Mouse (Mus musculus): ENCODE measurements at regions not wholly inside any gene's neighbourhood (a gene's known extent, or its start where the extent isn't known, plus 50 kb on each side); places are given as distances from the start of the nearest gene placed in this dataset.

DNA sequence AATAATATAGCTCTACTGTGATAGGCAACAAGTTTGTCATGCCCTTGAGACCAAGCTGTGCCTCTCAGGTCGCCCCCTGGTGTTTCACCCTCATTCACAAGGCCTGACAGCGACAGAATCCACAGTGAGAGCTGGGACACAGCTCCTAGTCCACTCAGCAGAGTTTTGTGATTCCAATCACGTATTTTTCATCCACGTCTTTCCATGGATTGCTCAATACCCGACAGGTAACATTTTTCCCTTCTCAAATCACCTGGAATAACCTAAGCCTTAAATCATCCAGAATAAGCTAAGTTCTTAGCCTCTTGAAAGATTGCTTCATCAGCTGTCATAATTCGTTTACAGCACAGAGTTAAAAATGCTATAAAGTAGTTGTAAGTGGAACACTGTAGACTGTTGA is 211.3 kb downstream of the Ccdc91 start:
- DNase-seq = no peak

DNA sequence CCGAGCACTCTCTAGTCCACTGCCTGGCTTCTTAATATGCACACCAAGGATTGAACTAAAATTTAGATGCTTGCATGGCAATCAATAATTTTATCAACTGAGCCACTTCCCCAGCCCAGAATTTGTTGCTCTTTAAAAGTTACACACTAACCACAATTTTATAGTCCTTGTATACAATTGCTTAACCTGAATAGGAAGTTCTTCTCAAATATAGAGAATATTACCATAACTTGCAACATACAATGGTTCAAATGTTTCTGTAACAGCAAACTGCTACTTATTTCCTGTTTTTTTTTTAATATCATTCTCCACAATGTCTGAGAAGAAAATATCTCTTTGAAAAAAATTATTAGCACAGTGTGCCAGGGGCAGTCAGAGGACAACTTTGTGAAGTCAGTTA is 222.6 kb downstream of the Ccdc91 start:
- no peak for DNase-seq

DNA sequence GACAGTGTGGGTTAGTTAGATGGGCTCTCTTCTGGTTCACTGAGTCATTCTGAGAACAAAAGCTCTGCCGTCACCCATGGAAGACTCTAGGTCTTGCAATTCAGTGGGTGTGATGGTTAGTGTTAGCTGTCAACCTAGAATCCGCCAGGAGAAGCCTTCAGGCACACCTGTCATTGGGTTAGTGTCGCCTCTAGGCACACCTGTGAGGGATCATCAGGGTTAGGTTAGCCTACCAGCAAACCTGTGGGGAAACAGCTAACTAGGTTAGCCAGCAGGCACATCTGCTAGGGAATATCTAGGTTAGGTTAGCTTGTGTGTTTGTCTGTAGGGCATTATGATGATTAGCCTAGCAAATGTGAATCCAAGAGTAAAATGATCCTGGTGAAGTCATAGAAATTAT is 223.8 kb downstream of the Ccdc91 start:
- no peak for DNase-seq

DNA sequence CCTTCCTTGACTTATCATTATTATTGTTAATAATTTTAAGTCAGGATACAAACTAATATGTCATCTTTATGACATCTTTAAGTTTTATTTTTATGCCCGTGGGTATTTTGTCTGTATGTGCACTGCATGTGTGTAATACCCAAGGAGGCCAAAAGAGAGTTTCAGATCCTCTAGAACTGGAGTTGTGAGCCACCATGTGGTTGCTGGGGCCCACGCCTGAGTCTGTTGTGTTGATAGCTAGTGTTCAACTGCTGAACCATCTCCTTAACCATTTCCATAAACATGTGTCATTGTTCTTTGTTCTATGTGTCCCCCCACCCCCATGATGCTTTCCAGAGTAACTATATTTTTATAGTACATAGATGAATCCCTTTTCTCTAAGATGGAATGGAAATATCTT is 225.0 kb downstream of the Ccdc91 start:
- no peak for DNase-seq

DNA sequence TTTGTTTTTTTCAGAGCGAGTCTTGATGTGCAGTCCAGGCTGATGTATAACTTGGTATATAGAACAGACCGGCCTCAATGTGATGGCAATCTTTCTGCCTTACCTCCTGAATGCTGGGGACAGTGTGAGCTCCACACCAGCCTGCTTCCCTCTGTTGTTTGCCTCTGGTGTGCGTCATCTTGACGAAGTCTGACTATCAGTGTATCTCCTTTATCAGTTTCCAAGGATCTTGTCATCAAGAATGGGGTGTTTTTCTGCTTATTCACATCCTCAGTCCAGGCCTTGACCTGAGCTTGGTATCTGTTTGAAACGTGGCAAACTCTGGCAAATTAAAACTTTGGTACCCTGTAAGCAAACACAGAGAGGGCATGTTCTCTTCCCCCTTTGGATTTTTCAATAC is 226.3 kb downstream of the Ccdc91 start:
- DNase-seq = no peak

DNA sequence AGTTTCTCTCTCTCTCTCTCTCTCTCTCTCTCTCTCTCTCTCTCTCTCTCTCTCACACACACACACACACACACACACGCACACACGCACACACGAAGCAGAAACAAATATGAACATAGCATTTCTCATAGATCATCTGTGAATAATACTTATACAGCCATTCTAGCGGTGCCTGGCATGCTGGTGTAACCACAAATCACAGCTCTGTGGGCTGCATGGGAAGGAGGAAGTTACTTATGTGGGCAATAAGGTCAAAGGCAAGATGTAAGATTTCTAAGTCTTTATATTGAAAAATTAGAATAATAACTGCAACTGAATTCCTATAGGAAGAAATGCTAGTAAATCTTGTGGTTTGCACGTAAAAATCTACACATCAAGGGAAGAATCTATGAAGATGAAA is 228.7 kb downstream of the Ccdc91 start:
- DNase-seq = no peak

DNA sequence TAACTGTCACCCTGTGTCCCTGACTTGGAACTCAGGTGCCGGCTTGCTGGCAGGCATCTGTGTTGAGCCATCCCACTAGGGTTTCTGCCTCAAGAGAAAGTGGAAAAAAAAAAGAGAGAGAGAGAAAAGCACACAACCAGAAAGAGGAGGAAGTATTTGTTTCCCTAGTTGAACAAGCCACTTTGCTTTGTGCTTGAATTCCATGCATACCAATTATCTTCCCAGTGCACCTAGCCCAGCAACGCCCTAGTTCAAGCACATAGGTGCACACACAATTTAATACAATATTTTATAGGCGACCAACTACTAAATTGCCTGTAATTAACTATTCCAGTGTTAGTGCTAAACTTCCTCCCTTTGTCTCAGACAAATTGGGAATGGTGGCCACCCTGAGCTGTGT is 230.3 kb downstream of the Ccdc91 start:
- no peak for DNase-seq

DNA sequence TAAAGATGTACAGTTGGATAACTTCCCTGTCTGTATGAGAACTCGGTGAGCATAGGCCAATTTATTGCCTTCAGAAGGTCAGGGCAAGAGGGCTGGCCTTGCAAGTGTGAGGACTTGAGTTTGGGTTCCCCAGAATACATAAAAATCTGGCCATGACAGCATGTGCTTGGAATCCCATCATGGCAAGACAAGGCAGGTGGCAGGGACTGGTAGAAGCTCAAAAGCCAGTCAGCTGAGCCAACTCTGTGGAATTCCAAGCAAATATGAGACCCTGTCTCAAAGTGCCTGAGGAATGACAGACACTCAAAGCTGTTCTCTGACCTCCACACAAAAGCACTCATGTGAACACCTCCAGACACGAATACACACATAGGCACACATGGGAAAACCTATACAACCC is 231.1 kb downstream of the Ccdc91 start:
- no peak for DNase-seq

DNA sequence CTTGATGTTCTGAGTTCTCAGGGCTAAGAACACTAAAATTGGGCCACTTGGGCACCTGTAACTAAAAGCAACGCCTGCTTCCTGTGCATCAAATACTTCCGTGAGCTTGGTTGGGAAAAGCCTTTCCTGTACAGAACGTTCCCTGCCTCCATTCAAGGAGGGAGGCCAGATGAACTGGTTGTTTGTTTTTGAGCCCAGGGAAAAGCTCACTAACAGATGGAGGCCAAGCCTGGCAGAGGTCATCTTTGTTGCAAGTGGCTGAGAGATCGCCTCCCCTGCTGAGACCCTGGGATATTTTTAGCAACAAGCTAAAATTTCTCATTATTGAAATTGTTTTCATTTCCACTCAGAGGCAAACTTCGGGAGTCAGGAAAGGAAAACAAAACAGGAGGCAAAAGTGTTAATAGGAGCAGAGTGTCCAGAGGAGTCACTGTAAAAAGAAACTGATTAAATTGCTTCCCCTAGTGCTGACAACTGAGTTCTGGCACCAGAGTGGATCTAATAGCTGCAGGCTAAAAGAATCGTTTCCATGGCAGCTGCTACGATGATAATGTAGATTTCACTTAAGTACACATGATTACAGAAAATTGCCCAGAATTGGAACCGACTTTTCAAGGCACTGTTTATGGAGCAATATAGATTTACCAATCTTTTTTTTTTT is 242.6 kb downstream of the Ccdc91 start:
- DNase-seq = peak; percentile 89 to 90

DNA sequence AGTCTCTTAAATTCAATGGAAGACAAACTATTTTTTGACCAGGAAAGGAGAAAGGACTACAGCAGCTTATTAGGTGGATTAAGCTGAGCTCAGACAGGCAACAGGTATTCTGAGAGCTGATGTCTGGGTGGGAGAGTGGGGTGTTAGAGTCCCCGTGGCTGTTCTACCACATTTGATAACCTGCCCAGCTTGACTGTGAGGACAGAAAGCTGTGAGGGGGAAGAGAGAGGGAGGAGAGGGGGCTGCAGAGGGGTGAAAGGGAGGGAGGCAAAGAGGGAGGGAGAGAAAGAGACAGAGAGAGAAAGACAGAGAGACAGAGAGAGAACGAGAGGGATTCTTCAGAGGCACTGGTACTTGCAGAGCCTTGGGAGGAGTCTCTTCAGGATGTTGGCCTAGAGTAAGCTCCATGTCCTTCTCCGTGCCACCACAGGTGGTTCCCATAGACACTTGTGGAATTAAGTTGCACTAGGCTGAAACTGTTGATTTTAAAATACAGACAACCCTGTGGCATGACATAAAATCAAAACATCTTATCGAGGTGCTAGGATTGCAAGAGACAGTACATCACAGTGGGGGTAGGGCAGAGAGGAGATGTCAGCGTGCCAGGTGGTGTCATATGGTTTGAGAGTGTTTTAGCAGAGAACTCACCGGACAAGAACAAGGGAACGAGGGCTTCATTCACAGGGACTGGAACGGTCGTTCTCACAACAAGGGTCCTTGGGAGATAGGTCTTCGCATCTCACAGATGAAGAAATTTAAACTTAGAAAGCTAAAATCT is 243.3 kb downstream of the Ccdc91 start:
- DNase-seq = peak; percentile 58 to 63

DNA sequence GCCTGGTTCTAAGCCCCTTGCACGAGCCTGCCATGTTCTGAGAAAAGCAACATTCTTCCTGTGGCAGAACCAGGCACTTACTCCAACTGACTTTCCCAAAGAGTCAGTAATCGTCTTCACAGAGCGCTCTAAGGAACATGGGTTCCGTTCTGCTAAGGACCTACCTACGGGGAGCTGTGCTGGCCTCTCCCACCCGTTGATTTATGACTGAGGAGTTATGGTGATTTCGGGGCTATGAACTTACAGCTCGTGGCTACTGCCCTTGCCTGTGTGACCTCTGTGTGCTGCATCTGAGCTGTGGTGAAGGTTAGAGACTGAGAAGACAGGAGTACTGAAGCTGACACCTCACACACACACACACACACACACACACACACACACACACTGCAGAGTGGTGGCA is 243.9 kb downstream of the Ccdc91 start:
- no peak for DNase-seq

DNA sequence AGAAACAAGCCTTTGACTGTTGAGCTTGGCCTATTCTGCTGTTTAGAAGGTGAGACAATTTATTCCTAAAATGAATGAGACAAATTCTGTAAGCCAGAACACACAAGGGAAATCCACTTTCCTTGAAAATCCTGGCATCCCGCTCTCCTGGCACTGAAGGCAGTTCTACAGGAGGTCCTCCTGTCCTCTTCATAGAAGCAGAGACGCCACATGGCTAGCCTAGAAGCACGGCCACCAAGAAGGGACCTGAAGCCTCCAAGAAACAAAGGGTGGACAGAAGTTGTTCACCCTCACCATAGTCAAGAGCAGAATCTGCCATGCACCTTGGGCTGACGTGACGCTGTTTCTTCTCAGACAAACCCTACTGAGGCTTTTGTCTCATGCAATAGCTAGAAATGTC is 247.7 kb downstream of the Ccdc91 start:
- DNase-seq = peak; percentile 30

DNA sequence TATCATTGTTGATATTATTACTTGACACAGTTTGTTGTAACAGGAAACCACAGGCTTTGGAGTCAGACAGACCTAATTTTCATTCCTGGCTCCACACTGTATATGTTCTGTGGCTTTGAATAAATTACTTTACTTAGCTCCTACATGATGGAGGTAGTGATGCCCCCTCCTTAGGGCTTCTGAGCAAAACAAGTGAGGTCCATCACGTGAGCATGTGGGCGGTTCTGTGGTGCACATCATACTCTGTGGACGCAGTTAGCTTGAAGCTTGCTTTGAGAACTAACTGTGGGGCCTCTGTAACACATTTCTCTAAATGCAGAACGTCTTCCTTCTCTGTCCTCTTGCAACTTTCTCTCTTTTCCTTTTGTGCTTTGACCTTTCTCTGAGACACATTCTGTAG is 251.4 kb downstream of the Ccdc91 start:
- no peak for DNase-seq

DNA sequence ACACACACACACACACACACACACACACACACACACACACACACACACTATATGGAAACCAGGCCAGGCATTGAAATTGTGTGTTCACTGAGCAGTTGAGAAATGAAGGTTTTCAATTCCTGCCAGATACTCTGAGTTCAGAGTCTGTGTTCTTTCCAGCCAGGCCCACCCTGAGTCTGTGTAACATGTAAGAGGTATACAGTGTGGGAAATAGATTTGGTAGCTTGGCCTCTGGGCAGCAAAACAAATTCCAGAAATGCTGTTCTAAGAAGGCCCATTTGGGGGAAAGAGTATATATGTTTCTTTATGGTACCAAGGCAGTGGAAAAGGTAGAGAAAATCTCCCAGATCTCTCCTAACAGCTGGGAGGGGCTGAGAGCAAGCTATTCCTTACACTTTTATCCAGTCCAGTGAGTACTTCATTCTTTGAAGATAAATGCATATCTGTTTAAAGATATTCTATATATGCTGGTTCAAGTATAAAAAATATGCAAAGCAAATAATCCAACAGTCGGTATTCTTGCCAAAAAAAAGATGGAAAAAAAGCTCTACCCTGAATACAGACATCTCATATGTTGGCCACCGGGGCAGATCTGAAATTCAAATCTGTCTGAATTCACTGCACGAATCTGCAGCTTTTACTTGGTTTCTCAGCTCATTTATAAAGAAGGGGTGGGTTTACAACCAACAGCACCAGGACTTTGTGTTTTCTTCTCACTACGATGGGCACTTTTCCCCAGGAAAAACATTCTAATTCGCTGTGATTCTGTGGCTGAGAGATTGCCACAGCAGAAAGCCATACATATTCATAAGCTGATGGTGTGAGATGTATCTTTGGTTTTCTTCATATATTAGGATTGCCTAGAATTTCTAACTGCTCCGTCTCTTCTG is 252.3 kb downstream of the Ccdc91 start:
- DNase-seq = no peak

DNA sequence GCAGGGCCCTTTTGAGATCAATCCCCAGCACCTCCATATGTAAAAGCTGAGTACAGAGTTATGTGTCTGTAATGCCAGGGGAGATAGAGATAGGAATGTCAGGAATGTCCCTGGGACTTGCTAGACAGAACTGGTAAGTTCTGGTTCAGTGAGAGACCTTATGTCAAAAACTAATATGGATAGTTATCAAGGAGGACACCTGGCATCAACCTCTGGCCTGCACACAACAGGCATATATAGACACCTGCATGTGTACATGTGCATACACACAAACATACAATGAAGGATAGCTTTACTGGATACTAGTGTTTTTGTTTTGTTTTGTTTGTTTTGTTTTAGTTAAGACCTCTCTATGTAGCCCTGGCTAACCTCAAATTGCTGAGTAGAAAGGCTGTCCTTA is 254.1 kb downstream of the Ccdc91 start:
- no peak for DNase-seq

DNA sequence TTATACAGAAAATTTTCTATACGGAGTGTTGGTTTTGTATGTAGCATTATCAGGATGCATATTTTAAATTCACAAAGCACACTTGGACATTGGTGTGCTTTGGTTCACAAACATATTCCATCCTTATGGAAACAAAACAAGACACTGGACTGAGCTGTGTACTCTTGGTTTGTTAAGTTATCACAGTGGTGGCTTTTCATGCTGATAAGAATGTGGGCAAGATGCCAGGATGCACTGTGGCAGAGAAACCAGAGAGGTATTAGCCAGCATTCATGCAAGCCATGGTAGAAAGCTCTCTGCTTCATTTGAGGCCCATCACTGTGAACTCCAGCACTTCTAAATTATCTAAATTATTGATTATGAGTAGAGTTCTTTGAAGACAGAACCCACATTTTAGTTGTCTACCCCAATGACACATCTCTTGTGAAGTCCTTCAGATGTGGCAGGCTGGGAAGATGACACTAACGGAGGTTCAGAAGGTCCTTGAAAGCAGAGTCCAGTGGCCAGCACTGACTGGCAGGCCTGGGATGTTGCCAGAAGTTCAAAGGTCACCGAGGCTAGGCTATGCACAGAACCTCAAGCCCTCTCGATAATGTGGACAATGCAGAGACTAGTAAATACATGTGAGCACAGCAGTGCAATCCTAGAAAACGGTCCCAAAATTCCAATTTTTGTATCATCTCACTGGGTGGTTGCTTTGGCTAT is 263.1 kb downstream of the Ccdc91 start:
- peak; percentile 27 to 43 for DNase-seq

DNA sequence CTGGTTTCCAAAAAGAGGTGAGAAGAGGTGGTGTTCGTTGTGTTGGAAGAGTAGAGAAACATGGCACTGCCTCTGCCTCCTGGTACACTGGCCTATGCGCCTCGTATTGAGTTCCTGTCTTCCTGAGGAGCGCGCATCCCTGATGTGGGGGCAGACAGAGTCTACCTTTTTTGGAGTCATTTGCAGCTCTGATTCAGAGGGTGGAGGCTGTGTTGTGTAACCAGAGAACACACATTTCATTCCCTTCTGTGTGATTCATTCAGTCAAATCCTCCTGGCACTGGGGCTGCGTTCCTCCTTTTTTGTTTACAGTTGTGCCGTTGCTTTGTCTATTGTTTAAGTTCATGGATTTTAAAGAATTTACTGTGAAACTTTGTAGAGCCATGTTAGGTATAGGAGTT is 265.8 kb downstream of the Ccdc91 start:
- DNase-seq = no peak

DNA sequence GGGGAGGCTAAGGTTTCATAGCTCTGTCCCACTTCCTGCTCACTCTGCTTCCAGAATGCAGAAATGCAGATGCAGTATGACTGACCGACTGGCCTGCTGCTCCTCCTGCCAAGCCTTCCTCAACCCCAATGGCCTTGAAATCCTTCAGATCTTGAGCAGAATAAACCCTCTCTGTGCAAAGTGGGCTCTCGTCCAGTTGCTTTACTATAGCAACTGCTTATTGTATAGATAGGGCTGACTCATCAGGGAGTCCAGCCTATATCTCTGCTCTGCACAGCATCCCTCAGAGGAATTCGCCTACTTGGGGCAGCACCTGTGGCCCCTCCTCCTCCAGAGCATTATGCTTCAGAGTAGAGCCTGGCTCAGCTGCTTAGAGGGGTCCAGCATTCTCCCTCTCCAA is 268.5 kb downstream of the Ccdc91 start:
- DNase-seq = no peak

DNA sequence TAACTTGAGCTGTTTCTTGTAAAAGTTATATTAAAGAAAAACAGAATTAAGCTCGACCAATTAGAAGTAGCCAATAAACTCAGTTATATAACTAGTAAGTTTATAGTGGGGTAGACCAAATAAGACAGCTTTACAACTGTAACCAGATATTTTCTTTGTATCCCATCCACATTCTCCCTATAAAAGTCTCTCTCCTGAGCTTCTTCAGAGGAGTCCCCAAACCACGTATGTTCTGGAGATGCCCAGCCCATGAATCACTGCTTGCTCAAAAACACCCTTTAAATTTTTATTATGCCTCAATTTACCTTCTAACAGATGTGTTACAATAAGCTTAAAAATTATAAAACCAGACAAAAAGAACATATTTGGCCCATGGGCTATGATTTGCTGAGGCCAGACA is 270.1 kb downstream of the Ccdc91 start:
- DNase-seq = no peak

DNA sequence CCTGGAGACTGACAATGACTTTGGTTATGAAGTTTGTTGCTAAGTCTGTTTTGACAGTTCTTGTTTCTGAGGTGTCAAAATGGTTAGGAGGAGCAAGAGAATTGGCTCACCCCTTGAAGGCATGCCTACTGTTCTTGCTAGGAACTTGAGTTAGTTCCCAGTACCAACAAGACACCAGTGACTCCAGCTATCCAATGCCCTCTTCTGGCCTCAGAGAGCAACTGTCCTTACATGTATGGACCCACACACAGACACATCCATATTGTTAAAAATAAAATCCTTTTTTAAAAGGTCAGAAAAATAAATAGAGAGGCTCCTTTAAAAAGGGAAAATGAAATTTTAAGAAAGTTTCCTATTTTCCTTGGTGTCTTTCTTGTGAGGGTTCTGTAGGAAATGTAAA is 272.3 kb downstream of the Ccdc91 start:
- no peak for DNase-seq

DNA sequence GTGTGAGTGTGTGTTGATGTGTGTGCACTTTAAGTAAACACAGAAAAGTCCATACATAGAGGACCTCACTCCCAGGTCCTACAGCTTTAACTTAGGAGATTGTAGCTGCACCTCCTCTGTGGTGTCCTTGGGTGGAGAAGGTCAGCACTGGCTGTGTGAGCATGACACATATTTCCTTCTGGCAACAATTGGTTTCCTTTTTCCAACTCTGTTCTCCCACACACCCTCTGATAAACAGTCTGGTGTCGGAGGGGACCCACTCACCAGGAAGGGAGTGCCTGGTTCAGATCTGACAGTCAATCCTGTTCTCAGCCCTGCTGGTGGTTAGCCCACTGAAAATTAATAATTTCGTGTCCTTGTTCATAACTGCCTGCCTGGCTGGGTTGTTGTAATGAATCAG is 276.7 kb downstream of the Ccdc91 start:
- DNase-seq = no peak

DNA sequence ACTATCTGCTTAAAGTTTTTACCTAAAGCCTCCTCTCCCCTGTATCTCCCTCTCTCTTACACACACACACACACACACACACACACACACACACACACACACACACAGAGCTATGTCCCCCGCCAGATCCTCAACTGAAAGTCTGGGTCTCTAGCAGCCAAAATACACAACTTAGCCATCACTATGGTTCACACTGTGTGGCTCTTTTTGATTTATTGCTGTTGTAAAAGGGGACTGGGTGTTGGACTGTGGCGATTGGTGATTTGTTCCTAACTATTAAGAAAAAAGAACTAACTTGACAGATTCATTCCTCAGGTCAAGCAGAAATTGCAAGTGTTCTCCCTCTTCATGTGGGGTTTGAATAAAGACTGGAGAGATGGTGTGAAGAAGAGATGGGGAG is 278.2 kb downstream of the Ccdc91 start:
- DNase-seq = no peak

All from cerebellum, postnatal 10 days (tissue).